Mouse (Mus musculus): ENCODE results near the gene Nrxn1.

DNA sequence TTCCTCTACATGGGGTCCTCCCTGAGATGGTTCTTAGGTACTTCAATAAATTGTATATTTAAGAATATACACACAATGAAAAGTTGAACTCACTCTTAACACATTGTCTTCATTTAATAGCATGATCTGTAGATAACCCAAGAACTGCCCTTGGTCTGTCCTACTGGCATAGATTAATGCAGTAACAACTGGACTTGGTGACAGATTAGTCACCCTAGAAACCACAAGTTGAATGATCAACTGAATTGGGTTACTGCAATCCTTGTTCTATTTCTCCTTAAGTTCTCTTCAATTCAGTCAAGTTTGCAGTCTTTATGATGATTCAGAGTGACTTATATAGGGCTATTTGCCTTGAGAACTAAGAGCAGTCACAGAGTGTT is 485.5 kb downstream of the Nrxn1 start:
- TF ChIP-seq ZNF384 (IDR thresholded peaks at IDR 0.05; ENCODE audit: low read depth, low read length) (no peak), ZC3H11A (IDR thresholded peaks at IDR 0.05; ENCODE audit: borderline replicate concordance, low read depth, low read length) (no peak)

All from ES-E14 (cell line).